Mouse (Mus musculus) stomach, embryonic 14.5 days (tissue): ENCODE data around the gene Ttll4. TPM values are rescaled to one million over a fixed set of nuclear protein-coding genes. Genes with fewer than 3 reads are reported as not detected.

ENCODE experiments used
- ATAC-seq: fragments of 200-750 bp; cut with Nextera tagmentation; 2 replicates; pipeline ENCODE4 v1.8.0; 2017; ENCODE audit warnings: low read depth, moderate TSS enrichment; ENCODE audit not compliant: insufficient number of reproducible peaks, insufficient read depth, low FRiP score
- H3K27ac ChIP-seq: fragments of 300-500 bp; sonication (generic); 2 replicates; pipeline ENCODE4 v1.5.1; 2014; ENCODE audit warnings: mild to moderate bottlenecking, low read length, moderate library complexity, mixed read lengths
- H3K27me3 ChIP-seq: fragments of 300-500 bp; sonication (generic); 2 replicates; pipeline ENCODE4 v1.6.1; 2014; ENCODE audit warnings: low read length, control low read depth, mixed read lengths; ENCODE audit not compliant: control insufficient read depth, insufficient read depth
- H3K36me3 ChIP-seq: fragments of 300-500 bp; sonication (generic); 2 replicates; pipeline ENCODE4 v1.6.1; 2014; ENCODE audit warnings: mild to moderate bottlenecking, control low read depth, low read length, moderate library complexity, mixed read lengths; ENCODE audit not compliant: control insufficient read depth, insufficient read depth
- H3K4me1 ChIP-seq: fragments of 300-500 bp; sonication (generic); 2 replicates; pipeline ENCODE4 v1.6.1; 2014; ENCODE audit warnings: low read length, control low read depth, mixed read lengths; ENCODE audit not compliant: control insufficient read depth, insufficient read depth
- H3K4me2 ChIP-seq: fragments of 300-500 bp; sonication (generic); replicated peaks from 2 replicates; pipeline ENCODE4 v1.6.1; 2014; ENCODE audit warnings: low read depth, low read length, control low read depth
- H3K4me3 ChIP-seq: fragments of 300-500 bp; sonication (generic); 2 replicates; pipeline ENCODE4 v1.5.1; 2014; ENCODE audit warnings: low read depth, low read length, control low read depth
- H3K9ac ChIP-seq: fragments of 300-500 bp; sonication (generic); replicated peaks from 2 replicates; pipeline ENCODE4 v1.6.1; 2014; ENCODE audit warnings: low read depth, mild to moderate bottlenecking, control low read depth, low read length, moderate library complexity, mixed read lengths
- H3K9me3 ChIP-seq: fragments of 300-500 bp; sonication (generic); 2 replicates; pipeline ENCODE4 v1.6.1; 2016; ENCODE audit warnings: low read depth, low read length, control low read depth; ENCODE audit not compliant: control insufficient read depth
- whole genome bisulfite sequencing: fragments of 180-500 bp; shearing (Covaris S2); extraction: QIAGEN DNeasy Blood & Tissue Kit; methylation state at CpG from one replicate; pipeline ENCODE4 v1.1.7; 2014; 5-methylcytosine and 5-hydroxymethylcytosine counted together
- polyA plus RNA-seq: library from polyadenylated mRNA; unstranded; fragments of >200 nt; fragmentation: Nextera tagmentation; extraction: Ambion mirVana; gene quantifications from 2 replicates; pipeline ENCODE4 v1.2.1, GENCODE M21; 2014

Ttll4 gene
- polyA plus RNA-seq, 1 experiment from 2014 or later, result 26.4 TPM

- Histone ChIP-seq H3K4me2 (no peak overlapping the region), H3K9me3 (no peaks in the 10 kb centered on the region), H3K36me3 (no peaks in the 10 kb centered on the region), H3K4me3 (no peak overlapping the region), H3K9ac (no peak overlapping the region), H3K27ac (no peak overlapping the region), H3K4me1 (no peaks in the 10 kb centered on the region), H3K27me3 (no peaks in the 10 kb centered on the region)
- 77% methylated on average over 2 of the region's 2 CpGs for WGBS
- no peak for ATAC-seq
These were observed 62.2 kb downstream of the Ttll4 start for GRCm38 (mm10) chr1:74723748-74724147.

- Histone ChIP-seq H3K36me3 (no peaks in the 10 kb centered on the region), H3K4me1 (no peaks in the 10 kb centered on the region), H3K27me3 (no peaks in the 10 kb centered on the region), H3K27ac (no peak overlapping the region), H3K9me3 (no peaks in the 10 kb centered on the region), H3K4me3 (no peak overlapping the region), H3K4me2 (no peak overlapping the region), H3K9ac (no peak overlapping the region)
- WGBS, result 41% methylated on average over 5 of the region's 5 CpGs
- ATAC-seq, result no peak
These were observed 64.6 kb downstream of the Ttll4 start for GRCm38 (mm10) chr1:74726114-74726513.

GRCm38 (mm10) chr1:74726674-74727073 is 65.1 kb downstream of the Ttll4 start:
- H3K9ac ChIP-seq, result no peak overlapping the region
- H3K4me1 ChIP-seq, result no peaks in the 10 kb centered on the region
- H3K4me2 ChIP-seq, result no peak overlapping the region
- no peak overlapping the region for H3K4me3 ChIP-seq
- 61% methylated on average over 5 of the region's 5 CpGs for WGBS
- H3K27ac ChIP-seq, result no peak overlapping the region
- no peaks in the 10 kb centered on the region for H3K9me3 ChIP-seq
- no peaks in the 10 kb centered on the region for H3K27me3 ChIP-seq
- ATAC-seq, result no peak
- no peaks in the 10 kb centered on the region for H3K36me3 ChIP-seq

- Histone ChIP-seq H3K4me1 (no peaks in the 10 kb centered on the region), H3K9me3 (no peaks in the 10 kb centered on the region), H3K27me3 (no peaks in the 10 kb centered on the region), H3K27ac (no peak overlapping the region), H3K4me3 (no peak overlapping the region), H3K36me3 (no peaks in the 10 kb centered on the region), H3K9ac (no peak overlapping the region), H3K4me2 (no peak overlapping the region)
- 64% methylated on average over 8 of the region's 8 CpGs for WGBS
- ATAC-seq, result no peak
These were observed 66.9 kb downstream of the Ttll4 start for GRCm38 (mm10) chr1:74728446-74728845.

GRCm38 (mm10) chr1:74736977-74737376 is 75.4 kb downstream of the Ttll4 start:
- no peak overlapping the region for H3K9ac ChIP-seq
- H3K4me2 ChIP-seq, result no peak overlapping the region
- no peak overlapping the region for H3K4me3 ChIP-seq
- ATAC-seq, result no peak
- 83% methylated on average over 12 of the region's 12 CpGs for WGBS
- H3K36me3 ChIP-seq, result no peaks in the 10 kb centered on the region
- no peak overlapping the region for H3K27ac ChIP-seq
- H3K9me3 ChIP-seq, result no peaks in the 10 kb centered on the region
- no peaks in the 10 kb centered on the region for H3K27me3 ChIP-seq
- H3K4me1 ChIP-seq, result no peaks in the 10 kb centered on the region

GRCm38 (mm10) chr1:74737500-74737899 is 76.0 kb downstream of the Ttll4 start:
- no peak for ATAC-seq
- Histone ChIP-seq H3K27me3 (no peaks in the 10 kb centered on the region), H3K4me1 (no peaks in the 10 kb centered on the region), H3K9ac (no peak overlapping the region), H3K27ac (no peak overlapping the region), H3K36me3 (no peaks in the 10 kb centered on the region), H3K4me3 (no peak overlapping the region), H3K4me2 (no peak overlapping the region), H3K9me3 (no peaks in the 10 kb centered on the region)
- 81% methylated on average over 7 of the region's 7 CpGs for WGBS

- H3K9me3 ChIP-seq, result no peaks in the 10 kb centered on the region
- no peaks in the 10 kb centered on the region for H3K27me3 ChIP-seq
- no peak overlapping the region for H3K4me2 ChIP-seq
- H3K36me3 ChIP-seq, result no peaks in the 10 kb centered on the region
- no peak for ATAC-seq
- no peak overlapping the region for H3K9ac ChIP-seq
- H3K4me1 ChIP-seq, result no peaks in the 10 kb centered on the region
- H3K4me3 ChIP-seq, result no peak overlapping the region
- 80% methylated on average over 7 of the region's 7 CpGs for whole genome bisulfite sequencing
- H3K27ac ChIP-seq, result no peak overlapping the region
These were observed 79.3 kb downstream of the Ttll4 start for GRCm38 (mm10) chr1:74740846-74741245.

- no peaks in the 10 kb centered on the region for H3K9me3 ChIP-seq
- WGBS, result 70% methylated on average over 5 of the region's 5 CpGs
- ATAC-seq, result no peak
- no peaks in the 10 kb centered on the region for H3K36me3 ChIP-seq
- H3K9ac ChIP-seq, result no peak overlapping the region
- peaks cover 4% of the 10 kb centered on the region for H3K4me1 ChIP-seq
- H3K4me3 ChIP-seq, result no peak overlapping the region
- H3K4me2 ChIP-seq, result no peak overlapping the region
- H3K27ac ChIP-seq, result no peak overlapping the region
- H3K27me3 ChIP-seq, result no peaks in the 10 kb centered on the region
These were observed 85.8 kb downstream of the Ttll4 start for GRCm38 (mm10) chr1:74747335-74747734.

GRCm38 (mm10) chr1:74748643-74749271 is 87.2 kb downstream of the Ttll4 start, which contains the start of gene Prkag3:
TSS of gene Prkag3 (minus strand) at chr1:74749221.
- ATAC-seq, result peak; percentile 28; the same call in 1 of the 2 replicates
- H3K9me3 ChIP-seq, result no peaks in the 10 kb centered on the region
- WGBS, result 10% methylated on average over 30 of the region's 30 CpGs
- H3K4me2 ChIP-seq, result peak within 1 kb of the TSS; percentile 39
- H3K9ac ChIP-seq, result no peak within 1 kb of the TSS; the same call in 1 of the 2 replicates
- peaks cover 4% of the 10 kb centered on the region for H3K4me1 ChIP-seq
- no peaks in the 10 kb centered on the region for H3K36me3 ChIP-seq
- H3K27me3 ChIP-seq, result no peaks in the 10 kb centered on the region
- H3K4me3 ChIP-seq, result peak within 1 kb of the TSS; percentile 20; the same call in 1 of the 2 replicates
- no peak within 1 kb of the TSS for H3K27ac ChIP-seq
